Mouse (Mus musculus) ovary, postnatal 14 days (tissue): ENCODE data around the gene Phyhipl.

Source experiments
- DNase-seq: peaks from one replicate; pipeline ENCODE4 v3.0.0; 2022; ENCODE audit warnings: low spot score

The Phyhipl gene

DNA sequence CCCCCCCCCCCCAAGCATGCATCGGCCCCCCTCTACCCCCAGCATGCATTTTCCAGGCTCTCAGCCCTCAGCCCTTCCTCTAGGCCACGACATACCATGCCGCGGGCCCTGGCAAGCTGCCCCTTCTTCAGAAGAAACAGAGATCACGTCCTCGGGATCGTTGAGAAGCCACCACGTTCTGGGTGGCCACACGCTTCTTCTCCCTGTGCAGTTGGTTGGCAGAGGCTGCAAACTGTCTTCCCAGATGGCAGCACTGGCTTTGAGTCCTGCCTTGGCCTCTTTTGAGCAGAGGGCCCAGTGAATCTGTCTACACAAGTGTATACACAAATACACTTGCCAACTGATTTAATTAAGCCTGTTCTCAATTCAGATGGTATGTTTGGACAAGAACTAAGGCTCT lies 123.5 kb downstream of the Phyhipl start:
- DNase-seq, result no peak

- no peak for DNase-seq
Observed at GRCm38 (mm10) chr10:70530185-70530823, 125.5 kb downstream of the Phyhipl start.

DNA sequence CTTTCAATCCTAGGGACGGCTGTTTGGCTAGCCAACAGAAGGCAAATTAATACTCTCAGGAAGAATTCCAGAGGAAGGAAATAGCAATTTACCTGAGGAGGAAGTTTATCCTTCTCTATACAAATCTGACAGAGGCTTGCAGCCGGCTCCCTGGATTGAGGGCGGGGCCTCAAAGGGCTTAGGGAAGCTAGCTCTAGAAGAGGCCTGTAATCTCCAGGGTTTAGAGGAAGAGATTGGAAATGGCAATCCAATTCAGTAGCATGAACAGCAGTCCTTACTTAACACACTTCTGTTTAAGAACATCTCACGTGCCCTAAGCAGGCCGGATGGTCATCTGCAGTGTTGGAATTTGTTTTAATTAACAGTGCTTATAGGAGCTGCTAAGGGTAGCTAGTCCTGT lies 134.4 kb downstream of the Phyhipl start:
- DNase-seq, result no peak

- DNase-seq, result peak; percentile 11
Observed at GRCm38 (mm10) chr10:70520143-70521131, 135.3 kb downstream of the Phyhipl start.

DNA sequence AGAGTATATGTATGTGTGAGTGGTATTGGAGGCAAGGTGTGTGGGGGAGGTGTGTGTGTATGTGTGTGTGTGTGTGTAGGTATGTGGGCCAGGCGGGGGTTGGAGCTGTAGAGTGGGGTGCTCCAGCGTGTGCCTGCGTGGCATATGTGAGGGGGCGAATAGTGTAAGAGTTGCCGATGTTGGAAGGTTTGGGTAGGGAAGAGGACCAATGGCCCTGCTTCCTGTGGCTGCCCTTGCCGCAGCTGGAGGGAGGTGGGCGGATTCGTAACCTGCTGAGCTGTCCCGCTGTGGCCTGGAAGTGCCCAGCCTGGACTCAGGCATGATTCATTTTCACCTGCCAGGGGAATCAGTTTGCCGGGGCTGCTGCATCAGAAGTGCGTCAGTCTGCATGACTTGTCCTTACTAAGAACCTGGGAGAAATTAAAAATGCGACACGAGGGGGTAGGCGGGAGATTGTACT lies 136.1 kb downstream of the Phyhipl start:
- no peak for DNase-seq

GRCm38 (mm10) chr10:70516661-70517060 lies 139.1 kb downstream of the Phyhipl start:
- DNase-seq, result no peak

DNA sequence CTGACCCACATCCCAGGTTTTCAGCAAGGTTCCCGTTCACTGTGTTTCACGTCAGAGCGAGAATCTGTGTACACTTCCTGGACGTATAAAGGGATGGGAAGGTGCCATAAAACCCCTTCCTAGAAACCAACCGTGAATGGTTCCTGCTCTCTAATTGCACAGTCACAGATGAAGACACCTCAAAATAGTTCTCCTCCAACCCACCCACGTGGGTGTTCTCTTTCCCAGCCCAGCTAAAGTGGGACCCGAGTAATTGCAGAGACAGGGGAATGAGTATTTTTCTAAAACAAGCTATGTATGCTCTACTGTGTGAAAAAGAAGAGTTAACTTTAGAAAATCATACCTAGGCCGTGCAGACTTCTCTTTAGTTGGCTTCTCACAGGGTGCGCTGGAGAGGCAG lies 140.9 kb downstream of the Phyhipl start:
- DNase-seq, result no peak

DNA sequence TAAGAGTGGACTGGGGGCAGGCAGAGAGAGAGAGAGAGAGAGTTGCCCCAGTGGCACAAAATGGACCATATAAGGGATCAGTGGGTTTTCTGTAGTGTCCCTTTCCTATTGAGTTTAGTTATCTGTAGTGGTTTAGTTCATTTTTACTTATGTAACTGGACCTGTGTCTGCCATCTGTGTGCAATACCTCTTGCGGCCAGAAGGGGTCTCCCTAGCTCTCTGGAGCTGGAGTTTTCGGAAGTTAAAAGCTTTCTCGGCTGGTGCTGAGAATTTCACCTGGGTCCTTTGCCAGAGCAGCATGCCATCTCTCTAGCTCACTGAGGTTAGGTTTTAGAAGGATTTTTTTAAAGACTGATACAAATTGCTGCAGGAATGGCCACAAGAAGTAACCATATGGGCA lies 147.9 kb downstream of the Phyhipl start:
- no peak for DNase-seq
